Mouse (Mus musculus) lung, postnatal 0 days (tissue): ENCODE data around the gene Cd300lg.

Source experiments
- CTCF ChIP-seq: IDR thresholded peaks from 2 replicates; pipeline ENCODE4 v1.5.1; 2016; ENCODE audit warnings: antibody characterized with exemption, mild to moderate bottlenecking
- EP300 ChIP-seq: IDR thresholded peaks from 2 replicates; pipeline ENCODE4 v1.6.1; 2016; ENCODE audit warnings: antibody characterized with exemption, mild to moderate bottlenecking, control low read depth

DNA sequence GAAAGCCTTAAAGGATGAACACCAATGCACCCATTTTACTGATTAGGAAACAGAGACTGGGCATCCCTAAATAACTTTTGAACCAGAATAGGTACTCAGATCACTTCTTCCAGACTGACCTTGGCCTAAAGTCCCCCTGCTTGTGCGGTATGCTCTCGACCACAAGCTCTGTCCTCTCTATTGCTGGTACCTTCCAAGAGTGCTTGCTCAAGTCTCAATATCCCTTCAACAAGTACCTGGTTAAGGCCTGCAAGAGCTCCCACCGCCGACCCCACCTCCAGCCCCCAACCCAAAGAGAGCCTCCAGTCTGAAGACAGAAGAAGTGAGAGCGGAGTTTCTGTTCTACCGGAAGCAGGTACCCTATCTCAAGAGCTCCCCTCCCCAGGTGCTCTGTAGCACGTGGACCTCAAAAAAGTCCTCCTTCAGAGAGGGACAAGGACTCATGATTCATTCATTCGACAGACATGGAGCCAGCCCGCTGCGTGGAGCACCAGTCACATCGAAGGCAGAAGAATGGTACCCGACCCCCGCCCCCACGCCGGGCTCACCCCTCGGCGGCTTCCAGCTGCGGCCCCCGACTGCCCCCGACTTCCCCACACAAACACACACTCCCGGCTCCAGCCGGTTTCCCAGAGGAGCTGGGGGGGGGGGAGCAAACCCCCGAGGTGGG is 15.2 kb upstream of the Cd300lg start:
- TF ChIP-seq EP300 (no peak), CTCF (no peak)
